Mouse (Mus musculus) lung, embryonic 15.5 days (tissue): ENCODE measurements around the gene Gjd2. TPM values are rescaled to one million over a fixed set of nuclear protein-coding genes. Genes with fewer than 3 reads are reported as not detected.

Experiments used
- ATAC-seq: fragments of 200-750 bp; cut with Nextera tagmentation; 2 replicates; pipeline ENCODE4 v1.8.0; 2017; ENCODE audit warnings: moderate number of reproducible peaks, borderline replicate concordance; ENCODE audit not compliant: low FRiP score, low TSS enrichment; ENCODE audit errors: extremely low read depth
- H3K27ac ChIP-seq: fragments of 300-500 bp; sonication (generic); 2 replicates; pipeline ENCODE4 v1.5.1; 2015; ENCODE audit warnings: moderate library complexity, mild to moderate bottlenecking, inconsistent platforms
- H3K27me3 ChIP-seq: fragments of 300-500 bp; sonication (generic); 2 replicates; pipeline ENCODE4 v1.6.1; 2015; ENCODE audit warnings: inconsistent platforms
- H3K36me3 ChIP-seq: fragments of 300-500 bp; sonication (generic); 2 replicates; pipeline ENCODE4 v1.6.1; 2015; ENCODE audit warnings: inconsistent platforms
- H3K4me1 ChIP-seq: fragments of 300-500 bp; sonication (generic); 2 replicates; pipeline ENCODE4 v1.6.1; 2015; ENCODE audit warnings: inconsistent platforms
- H3K4me2 ChIP-seq: fragments of 300-500 bp; sonication (generic); 2 replicates; pipeline ENCODE4 v1.6.1; 2015; ENCODE audit warnings: inconsistent platforms, mild to moderate bottlenecking, moderate library complexity
- H3K4me3 ChIP-seq: fragments of 300-500 bp; sonication (generic); 2 replicates; pipeline ENCODE4 v1.5.1; 2015; ENCODE audit warnings: mild to moderate bottlenecking, inconsistent platforms
- H3K9ac ChIP-seq: fragments of 300-500 bp; sonication (generic); 2 replicates; pipeline ENCODE4 v1.6.1; 2015; ENCODE audit warnings: inconsistent platforms
- H3K9me3 ChIP-seq: fragments of 300-500 bp; sonication (generic); 2 replicates; pipeline ENCODE4 v1.6.1; 2016; ENCODE audit warnings: inconsistent platforms
- WGBS: fragments of 180-500 bp; shearing (Covaris S2); methylation state at CpG from one replicate; pipeline ENCODE4 v1.1.7; 2015; 5-methylcytosine and 5-hydroxymethylcytosine counted together
- polyA plus RNA-seq: library from polyadenylated mRNA; unstranded; fragments of >200 nt; fragmentation: Nextera tagmentation; extraction: Ambion mirVana; gene quantifications from 2 replicates; pipeline ENCODE4 v1.2.1, GENCODE M21; 2015

Gene Gjd2
- 0.05 and 0.21 TPM in 2 replicates for polyA plus RNA-seq

- 1% methylated on average over 59 of the region's 60 CpGs for WGBS
- ATAC-seq: peak; percentile 46; the same call in 1 of the 2 replicates
- H3K27me3 ChIP-seq: peaks cover 45% of the 10 kb centered on the region
Observed at GRCm38 (mm10) chr2:114013295-114013771, at the start of gene Gjd2. TSS of gene Gjd2 (minus strand) at chr2:114013619.

DNA sequence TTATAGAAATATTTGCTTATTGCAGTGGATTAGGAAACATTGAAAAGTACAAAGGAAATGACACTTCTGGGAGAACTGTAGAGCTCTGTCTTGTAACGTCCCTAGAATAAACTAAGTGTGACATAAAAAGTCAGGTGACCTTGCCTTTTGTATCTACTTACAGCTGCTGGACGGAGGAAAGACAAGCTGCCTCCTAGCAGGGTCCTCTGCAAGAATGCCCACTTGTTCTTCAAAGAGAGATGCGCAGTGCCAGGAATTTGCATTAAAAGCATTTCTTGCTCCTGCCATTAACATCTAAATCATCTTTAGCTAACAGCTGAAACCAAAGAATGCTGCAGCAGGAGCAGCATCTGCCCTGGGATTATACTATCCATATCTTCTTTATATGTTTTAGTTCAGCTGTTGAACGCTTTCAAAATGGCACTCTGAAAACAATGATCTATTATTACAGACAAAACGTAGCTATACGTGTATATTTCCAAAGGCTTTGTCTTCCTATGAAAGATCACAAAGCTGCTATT, 46.7 kb upstream of the Gjd2 start:
- Histone ChIP-seq H3K27me3 (no peaks in the 10 kb centered on the region), H3K9ac (no peak overlapping the region), H3K4me3 (no peak overlapping the region), H3K4me2 (no peak overlapping the region), H3K9me3 (no peaks in the 10 kb centered on the region), H3K27ac (no peak overlapping the region), H3K4me1 (0 out of 2 replicates have a peak, but pooled peaks cover 9% of the 10 kb centered on the region), H3K36me3 (no peaks in the 10 kb centered on the region)
- ATAC-seq: no peak
- 41% methylated on average over 6 of the region's 6 CpGs for WGBS

More at GRCm38 (mm10) chr2:114013295-114013771, at the start of gene Gjd2:
- Histone ChIP-seq H3K27ac (no peak within 1 kb of the TSS), H3K9me3 (no peaks in the 10 kb centered on the region), H3K4me3 (peak within 1 kb of the TSS; percentile 31), H3K36me3 (no peaks in the 10 kb centered on the region), H3K9ac (no peak within 1 kb of the TSS), H3K4me1 (peaks cover 9% of the 10 kb centered on the region), H3K4me2 (peak within 1 kb of the TSS; percentile 58)

DNA sequence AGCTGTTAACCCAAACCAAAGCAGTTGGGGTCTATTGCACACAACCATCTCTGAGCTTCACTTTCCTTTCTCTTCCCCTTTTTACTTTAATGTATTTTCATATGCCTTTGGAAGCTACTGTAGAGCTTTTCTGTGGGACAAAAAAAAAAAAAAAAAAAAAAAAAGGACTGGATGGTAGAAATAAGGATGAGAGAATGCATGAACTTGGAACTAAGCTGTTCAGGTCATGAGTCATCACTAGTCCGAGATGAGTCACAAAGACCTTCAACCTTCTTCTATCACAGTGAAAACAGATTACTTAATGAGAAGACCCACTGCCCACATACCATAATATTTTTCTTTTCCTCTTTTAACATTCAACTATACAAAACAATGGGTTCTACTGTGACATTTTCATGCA, 46.2 kb upstream of the Gjd2 start:
- no peaks in the 10 kb centered on the region for H3K9me3 ChIP-seq
- no peak for ATAC-seq
- no peak overlapping the region for H3K9ac ChIP-seq
- H3K27me3 ChIP-seq: no peaks in the 10 kb centered on the region
- H3K27ac ChIP-seq: no peak overlapping the region
- no peaks in the 10 kb centered on the region for H3K36me3 ChIP-seq
- H3K4me1 ChIP-seq: 0 out of 2 replicates have a peak, but pooled peaks cover 9% of the 10 kb centered on the region
- 60% methylated on average over 1 of the region's 1 CpGs for WGBS
- no peak overlapping the region for H3K4me3 ChIP-seq
- H3K4me2 ChIP-seq: no peak overlapping the region

- Histone ChIP-seq H3K4me2 (no peak overlapping the region), H3K9ac (no peak overlapping the region), H3K27ac (no peak overlapping the region), H3K27me3 (no peaks in the 10 kb centered on the region), H3K4me1 (peaks cover 10% of the 10 kb centered on the region; the same call in 1 of the 2 replicates), H3K9me3 (no peaks in the 10 kb centered on the region), H3K4me3 (no peak overlapping the region), H3K36me3 (no peaks in the 10 kb centered on the region)
- WGBS: 73% methylated on average over 10 of the region's 10 CpGs
- ATAC-seq: no peak
Observed at GRCm38 (mm10) chr2:114058226-114058796, 44.9 kb upstream of the Gjd2 start.

GRCm38 (mm10) chr2:114057303-114057853, 44.0 kb upstream of the Gjd2 start:
- ATAC-seq: peak; percentile 52; the same call in 1 of the 2 replicates
- peaks cover 12% of the 10 kb centered on the region; the same call in 1 of the 2 replicates for H3K4me1 ChIP-seq
- no peak overlapping the region; the same call in 1 of the 2 replicates for H3K27ac ChIP-seq
- H3K4me3 ChIP-seq: no peak overlapping the region
- H3K9ac ChIP-seq: no peak overlapping the region
- H3K4me2 ChIP-seq: peak overlapping the region; percentile 30; the same call in 1 of the 2 replicates
- no peaks in the 10 kb centered on the region for H3K9me3 ChIP-seq
- H3K27me3 ChIP-seq: no peaks in the 10 kb centered on the region
- WGBS: 8% methylated on average over 10 of the region's 10 CpGs
- H3K36me3 ChIP-seq: no peaks in the 10 kb centered on the region

- no peaks in the 10 kb centered on the region for H3K27me3 ChIP-seq
- H3K36me3 ChIP-seq: no peaks in the 10 kb centered on the region
- H3K4me2 ChIP-seq: no peak overlapping the region
- H3K27ac ChIP-seq: peak overlapping the region; percentile 13; the same call in 1 of the 2 replicates
- H3K4me3 ChIP-seq: no peak overlapping the region
- 58% methylated on average over 4 of the region's 4 CpGs for WGBS
- H3K9me3 ChIP-seq: no peaks in the 10 kb centered on the region
- H3K4me1 ChIP-seq: peaks cover 12% of the 10 kb centered on the region; the same call in 1 of the 2 replicates
- ATAC-seq: no peak
- H3K9ac ChIP-seq: no peak overlapping the region
Observed at GRCm38 (mm10) chr2:114054129-114054528, 40.7 kb upstream of the Gjd2 start.

DNA sequence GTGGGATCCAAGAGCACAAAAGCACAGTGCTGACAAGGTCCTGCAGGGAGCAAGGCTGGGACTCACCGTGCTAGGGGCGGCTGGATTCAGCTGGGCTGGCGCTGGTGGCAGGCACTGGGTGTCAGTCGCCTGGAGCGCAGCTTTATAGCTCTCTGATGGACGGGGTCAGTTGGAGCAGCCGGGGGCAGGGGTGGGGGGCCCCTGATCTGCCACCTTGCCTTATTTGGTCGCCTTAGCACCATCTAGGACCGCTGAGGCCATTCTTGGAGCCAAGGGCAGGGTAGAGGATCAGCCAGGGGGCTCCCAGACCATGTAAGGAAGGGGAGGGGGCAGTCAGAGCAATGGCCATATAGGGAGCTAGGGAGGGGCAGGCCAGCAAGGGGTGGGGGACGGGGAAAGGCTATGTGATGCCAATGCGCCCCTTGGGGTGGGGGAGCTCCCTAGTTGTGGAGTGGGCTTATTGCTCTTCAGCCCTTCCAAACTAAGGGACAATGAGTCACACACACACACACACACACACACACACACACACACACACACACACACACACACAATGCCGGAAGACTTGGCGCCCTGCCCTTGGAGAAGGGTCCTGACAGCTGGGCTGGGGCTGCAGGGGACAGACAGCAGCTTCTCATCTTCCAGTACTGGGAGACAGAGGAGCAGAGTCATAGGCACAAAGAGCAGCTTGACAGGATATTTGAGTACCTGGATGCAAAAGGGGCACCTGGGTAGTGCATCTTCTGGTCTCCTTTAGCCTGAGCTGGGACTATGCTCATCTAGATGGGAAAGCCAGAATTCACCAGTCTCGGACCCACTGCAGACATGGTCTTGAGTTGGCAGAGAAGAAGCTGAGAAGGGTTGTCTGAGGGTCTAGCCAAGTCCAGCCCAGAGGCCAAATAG, 39.5 kb upstream of the Gjd2 start, which contains the start of gene Actc1:
Actc1 (minus strand) TSS at position 853 of the 903 bp plus-strand sequence.
- Histone ChIP-seq H3K27me3 (no peaks in the 10 kb centered on the region), H3K4me3 (peak within 1 kb of the TSS; percentile 29), H3K27ac (peak within 1 kb of the TSS; percentile 29), H3K4me1 (peaks cover 12% of the 10 kb centered on the region; the same call in 1 of the 2 replicates), H3K4me2 (peak within 1 kb of the TSS; percentile 60), H3K36me3 (no peaks in the 10 kb centered on the region), H3K9ac (no peak within 1 kb of the TSS), H3K9me3 (no peaks in the 10 kb centered on the region)
- WGBS: 18% methylated on average over 14 of the region's 14 CpGs
- peak; percentile 65 for ATAC-seq

DNA sequence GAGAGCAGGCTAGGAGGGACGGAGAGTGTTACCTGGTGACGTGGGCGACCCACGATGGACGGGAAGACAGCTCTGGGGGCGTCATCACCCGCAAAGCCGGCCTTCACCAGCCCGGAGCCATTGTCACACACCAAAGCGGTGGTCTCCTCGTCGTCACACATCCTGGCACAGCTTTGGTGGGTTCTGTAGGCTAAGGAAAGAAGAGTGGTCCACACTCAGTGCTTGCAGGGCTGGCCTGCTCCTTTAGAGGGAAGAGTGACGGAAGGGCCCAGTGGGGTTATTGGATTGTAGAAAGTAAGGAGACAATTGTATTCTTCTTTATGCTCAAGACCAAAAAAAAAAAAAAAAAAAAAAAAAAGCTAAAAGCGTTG, 38.4 kb upstream of the Gjd2 start:
- no peaks in the 10 kb centered on the region for H3K27me3 ChIP-seq
- H3K9ac ChIP-seq: no peak overlapping the region
- H3K4me1 ChIP-seq: peaks cover 3% of the 10 kb centered on the region; the same call in 1 of the 2 replicates
- WGBS: 80% methylated on average over 14 of the region's 14 CpGs
- H3K9me3 ChIP-seq: no peaks in the 10 kb centered on the region
- H3K27ac ChIP-seq: no peak overlapping the region
- H3K36me3 ChIP-seq: no peaks in the 10 kb centered on the region
- no peak overlapping the region for H3K4me2 ChIP-seq
- ATAC-seq: no peak
- H3K4me3 ChIP-seq: peak overlapping the region; percentile 8; the same call in 1 of the 2 replicates

GRCm38 (mm10) chr2:114051111-114051870, 37.9 kb upstream of the Gjd2 start:
- no peak for ATAC-seq
- H3K9ac ChIP-seq: no peak overlapping the region
- no peaks in the 10 kb centered on the region for H3K27me3 ChIP-seq
- H3K4me1 ChIP-seq: peaks cover 3% of the 10 kb centered on the region; the same call in 1 of the 2 replicates
- H3K36me3 ChIP-seq: no peaks in the 10 kb centered on the region
- H3K4me2 ChIP-seq: no peak overlapping the region
- no peaks in the 10 kb centered on the region for H3K9me3 ChIP-seq
- no peak overlapping the region for H3K27ac ChIP-seq
- no peak overlapping the region for H3K4me3 ChIP-seq
- WGBS: 78% methylated on average over 7 of the region's 7 CpGs

DNA sequence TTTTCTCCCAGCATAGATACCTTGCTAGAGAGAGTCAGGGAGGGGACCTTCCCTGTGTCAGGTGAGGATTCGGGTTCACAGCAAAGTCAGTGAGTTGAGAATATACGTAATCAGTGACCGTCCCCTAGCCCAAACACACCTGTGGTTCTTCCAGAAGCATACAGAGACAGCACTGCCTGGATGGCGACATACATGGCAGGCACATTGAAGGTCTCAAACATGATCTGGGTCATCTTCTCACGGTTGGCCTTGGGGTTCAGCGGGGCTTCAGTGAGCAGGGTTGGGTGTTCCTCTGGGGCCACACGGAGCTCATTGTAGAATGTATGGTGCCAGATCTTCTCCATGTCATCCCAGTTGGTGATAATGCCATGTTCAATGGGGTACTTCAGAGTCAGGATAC, 36.7 kb upstream of the Gjd2 start:
- Histone ChIP-seq H3K36me3 (no peaks in the 10 kb centered on the region), H3K27me3 (no peaks in the 10 kb centered on the region), H3K9me3 (no peaks in the 10 kb centered on the region), H3K4me1 (peaks cover 3% of the 10 kb centered on the region; the same call in 1 of the 2 replicates), H3K4me3 (no peak overlapping the region), H3K4me2 (no peak overlapping the region), H3K27ac (no peak overlapping the region), H3K9ac (no peak overlapping the region)
- WGBS: 91% methylated on average over 7 of the region's 7 CpGs
- ATAC-seq: no peak

- no peaks in the 10 kb centered on the region for H3K27me3 ChIP-seq
- no peak overlapping the region for H3K4me2 ChIP-seq
- ATAC-seq: no peak
- no peak overlapping the region for H3K9ac ChIP-seq
- H3K36me3 ChIP-seq: no peaks in the 10 kb centered on the region
- no peak overlapping the region for H3K4me3 ChIP-seq
- WGBS: 87% methylated on average over 7 of the region's 7 CpGs
- peaks cover 3% of the 10 kb centered on the region; the same call in 1 of the 2 replicates for H3K4me1 ChIP-seq
- H3K9me3 ChIP-seq: no peaks in the 10 kb centered on the region
- no peak overlapping the region for H3K27ac ChIP-seq
Observed at GRCm38 (mm10) chr2:114049372-114049771, 36.0 kb upstream of the Gjd2 start.
